Comparison of ENCODE assay signal across 7 mouse cellular contexts in the genomic region with DNA sequence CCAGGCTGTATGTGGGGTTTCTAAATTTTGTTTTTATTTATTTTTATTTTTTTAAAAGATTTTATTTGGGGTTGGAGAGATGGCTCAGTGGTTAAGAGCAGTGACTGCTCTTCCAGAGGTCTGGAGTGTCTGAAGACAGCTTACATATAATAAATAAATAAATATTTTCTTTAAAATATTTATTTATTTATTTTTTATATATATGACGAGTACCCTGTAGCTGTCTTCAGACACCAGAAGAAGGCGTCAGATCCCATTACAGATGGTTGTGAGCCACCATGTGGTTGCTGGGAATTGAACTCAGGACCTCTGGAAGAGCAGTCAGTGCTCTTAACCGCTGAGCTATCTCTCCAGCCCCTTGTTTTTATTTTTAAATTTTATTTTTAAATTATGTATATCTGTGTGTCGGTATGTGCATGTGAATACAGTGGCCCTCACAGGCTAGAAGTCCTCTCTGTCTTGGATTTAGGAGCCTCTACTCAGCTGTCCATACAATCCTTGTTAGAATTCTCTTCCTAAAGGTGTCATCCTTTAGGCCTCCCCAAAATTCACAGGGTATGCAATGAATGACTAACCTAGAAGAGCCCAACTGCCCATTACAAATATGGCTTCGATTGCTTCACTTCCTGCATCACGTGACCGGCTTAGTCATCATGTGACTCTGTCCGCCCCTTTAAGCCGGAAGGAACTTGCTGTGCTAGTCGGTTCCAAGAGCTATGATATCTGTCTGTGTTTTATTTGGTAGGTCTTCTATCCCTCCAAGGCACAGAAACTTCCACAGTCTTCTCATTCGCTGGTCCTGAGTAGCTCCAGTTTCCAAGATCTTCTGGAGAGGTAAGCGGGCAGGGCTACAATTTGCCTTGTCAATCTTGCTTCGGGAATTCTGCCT. TPM values are rescaled to one million over a fixed set of nuclear protein-coding genes. Genes with fewer than 3 reads are reported as not detected.
A peak's percentile ranks its signal among the peaks of the same experiment; 100 is the strongest.
DNase-seq lines count a peak whose midpoint lies in the region; ATAC-seq lines count a peak whose summit lies in the region.

Gene Gba, plus strand, starts transcription at position 676 of the 889 bp plus-strand sequence.

- H3K4me2 ChIP-seq in midbrain, embryonic 13.5 days (replicated peaks), result peak within 1 kb of the TSS; percentile 69

- peak within 1 kb of the TSS; percentile 69 for H3K9ac ChIP-seq in midbrain, embryonic 13.5 days (replicated peaks)

- DNase-seq in adrenal gland, postnatal 14 days, result peak; percentile 89
- DNase-seq in embryonic facial prominence, embryonic 10.5 days (ENCODE audit: low spot score), result peak; percentile 87
- peak; percentile 76 for DNase-seq in kidney, adult 11 months
- DNase-seq in limb, embryonic 10.5 days (ENCODE audit: low spot score), result peak; percentile 91
- DNase-seq in spleen, adult 12 weeks (ENCODE audit: low spot score), result peak; percentile 71

- WGBS in embryonic facial prominence, embryonic 10.5 days, result 27% methylated on average over 13 of the region's 13 CpGs
- WGBS in limb, embryonic 10.5 days, result 29% methylated on average over 13 of the region's 13 CpGs
- WGBS in midbrain, embryonic 13.5 days, result 26% methylated on average over 13 of the region's 13 CpGs

- H3K36me3 ChIP-seq in embryonic facial prominence, embryonic 10.5 days (replicated peaks), result peaks cover 34% of the 10 kb centered on the region
- H3K36me3 ChIP-seq in limb, embryonic 10.5 days, result peaks cover 36% of the 10 kb centered on the region
- peaks cover 34% of the 10 kb centered on the region for H3K36me3 ChIP-seq in midbrain, embryonic 13.5 days

- peak within 1 kb of the TSS; percentile 31; the same call in 1 of the 2 replicates for H3K27ac ChIP-seq in embryonic facial prominence, embryonic 10.5 days (replicated peaks)
- H3K27ac ChIP-seq in limb, embryonic 10.5 days, result peak within 1 kb of the TSS; percentile 73; the same call in 1 of the 2 replicates
- H3K27ac ChIP-seq in midbrain, embryonic 13.5 days, result peak within 1 kb of the TSS; percentile 47; the same call in 1 of the 2 replicates

- no peaks in the 10 kb centered on the region for H3K9me3 ChIP-seq in embryonic facial prominence, embryonic 10.5 days
- H3K9me3 ChIP-seq in limb, embryonic 10.5 days (replicated peaks), result no peaks in the 10 kb centered on the region
- no peaks in the 10 kb centered on the region for H3K9me3 ChIP-seq in midbrain, embryonic 13.5 days

- H3K4me1 ChIP-seq in embryonic facial prominence, embryonic 10.5 days, result peaks cover 6% of the 10 kb centered on the region
- peaks cover 6% of the 10 kb centered on the region for H3K4me1 ChIP-seq in limb, embryonic 10.5 days
- H3K4me1 ChIP-seq in midbrain, embryonic 13.5 days (replicated peaks), result peaks cover 9% of the 10 kb centered on the region

- peak within 1 kb of the TSS; percentile 59 for H3K4me3 ChIP-seq in embryonic facial prominence, embryonic 10.5 days
- H3K4me3 ChIP-seq in limb, embryonic 10.5 days, result peak within 1 kb of the TSS; percentile 63
- H3K4me3 ChIP-seq in midbrain, embryonic 13.5 days (replicated peaks), result peak within 1 kb of the TSS; percentile 64

- no peaks in the 10 kb centered on the region for H3K27me3 ChIP-seq in embryonic facial prominence, embryonic 10.5 days (replicated peaks; ENCODE audit: low read depth, poor library complexity, severe bottlenecking)
- no peaks in the 10 kb centered on the region for H3K27me3 ChIP-seq in limb, embryonic 10.5 days (ENCODE audit: low read depth, poor library complexity, severe bottlenecking)
- H3K27me3 ChIP-seq in midbrain, embryonic 13.5 days, result no peaks in the 10 kb centered on the region

- peak; percentile 77 for ATAC-seq in granulocyte monocyte progenitor cell, adult 5-6 weeks (replicated peaks; ENCODE audit: poor library complexity, severe bottlenecking)
- peak; percentile 83 for ATAC-seq in midbrain, embryonic 13.5 days

RNA-seq across cellular contexts. Expression of gene Gba, which starts in this region (rescaled TPM):
- total RNA-seq in adrenal gland, postnatal 14 days (2021), result 52.4 and 57.5 TPM in 2 replicates
- polyA plus RNA-seq in embryonic facial prominence, embryonic 10.5 days (2016; fragmentation: Nextera tagmentation; extraction: Ambion mirVana), result 33.8 and 33.9 TPM in 2 replicates
- total RNA-seq in granulocyte monocyte progenitor cell, adult 5-6 weeks (2014; fragmentation: Nextera tagmentation), result 39.7 and 74.2 TPM in 2 replicates
- total RNA-seq in granulocyte monocyte progenitor cell, adult 5-6 weeks (2017), result 49.3 and 50.5 TPM in 2 replicates
- 34.8 and 34.9 TPM in 2 replicates for polyA plus RNA-seq in limb, embryonic 10.5 days (2016; fragmentation: Nextera tagmentation; extraction: Ambion mirVana)
- 43.5 and 46.7 TPM in 2 replicates for polyA plus RNA-seq in midbrain, embryonic 13.5 days (2015; fragmentation: Nextera tagmentation; extraction: Ambion mirVana)

Comparison
In these comparisons a context has a peak if more than half of its experiments do, and no peak if none do; other contexts are left out.
1. Peak in every context shown above with its lines: DNase-seq, ATAC-seq, H3K4me3 ChIP-seq and H3K27ac ChIP-seq.